Mouse (Mus musculus) lung, embryonic 14.5 days (tissue): ENCODE measurements at regions not wholly inside any gene's neighbourhood (a gene's known extent, or its start where the extent isn't known, plus 50 kb on each side); places are given as distances from the start of the nearest gene placed in this dataset.

Experiments used
- ATAC-seq: fragments of 200-750 bp; cut with Nextera tagmentation; 2 replicates; pipeline ENCODE4 v1.8.0; 2017; ENCODE audit warnings: mild to moderate bottlenecking, moderate TSS enrichment, moderate library complexity; ENCODE audit not compliant: insufficient read depth
- DNase-seq: peaks from one replicate; pipeline ENCODE4 v3.0.0-alpha.2; 2015
- H3K27ac ChIP-seq: fragments of 300-500 bp; sonication (generic); 2 replicates; pipeline ENCODE4 v1.5.1; 2014; ENCODE audit warnings: low read depth, mild to moderate bottlenecking, moderate library complexity
- H3K27me3 ChIP-seq: fragments of 300-500 bp; sonication (generic); 2 replicates; pipeline ENCODE4 v1.6.1; 2014; ENCODE audit warnings: low read length, control low read depth; ENCODE audit not compliant: insufficient read depth
- H3K36me3 ChIP-seq: fragments of 300-500 bp; sonication (generic); 2 replicates; pipeline ENCODE4 v1.6.1; 2014; ENCODE audit warnings: control low read depth; ENCODE audit not compliant: insufficient read depth
- H3K4me1 ChIP-seq: fragments of 300-500 bp; sonication (generic); 2 replicates; pipeline ENCODE4 v1.6.1; 2014; ENCODE audit warnings: antibody characterized with exemption, control low read depth; ENCODE audit not compliant: insufficient read depth
- H3K4me2 ChIP-seq: fragments of 300-500 bp; sonication (generic); 2 replicates; pipeline ENCODE4 v1.6.1; 2014; ENCODE audit warnings: mild to moderate bottlenecking
- H3K4me3 ChIP-seq: fragments of 300-500 bp; sonication (generic); 2 replicates; pipeline ENCODE4 v1.5.1; 2014; ENCODE audit warnings: low read depth, low read length
- H3K9ac ChIP-seq: fragments of 300-500 bp; sonication (generic); 2 replicates; pipeline ENCODE4 v1.6.1; 2014
- H3K9me3 ChIP-seq: fragments of 300-500 bp; sonication (generic); 2 replicates; pipeline ENCODE4 v1.6.1; 2016; ENCODE audit warnings: low read depth, low read length, control low read depth
- CTCF ChIP-seq: IDR thresholded peaks from 2 replicates; pipeline ENCODE4 v1.5.1; 2016; ENCODE audit warnings: antibody characterized with exemption, low read depth
- WGBS: fragments of 180-500 bp; shearing (Covaris S2); extraction: QIAGEN DNeasy Blood & Tissue Kit; methylation state at CpG from one replicate; pipeline ENCODE4 v1.1.7; 2014; 5-methylcytosine and 5-hydroxymethylcytosine counted together
- microRNA-seq: library from miRNA; unstranded; fragments of <30 nt; microRNA quantifications from one replicate; pipeline ENCODE4, GENCODE M21; 2016; ENCODE audit warnings: borderline number of aligned reads

DNA sequence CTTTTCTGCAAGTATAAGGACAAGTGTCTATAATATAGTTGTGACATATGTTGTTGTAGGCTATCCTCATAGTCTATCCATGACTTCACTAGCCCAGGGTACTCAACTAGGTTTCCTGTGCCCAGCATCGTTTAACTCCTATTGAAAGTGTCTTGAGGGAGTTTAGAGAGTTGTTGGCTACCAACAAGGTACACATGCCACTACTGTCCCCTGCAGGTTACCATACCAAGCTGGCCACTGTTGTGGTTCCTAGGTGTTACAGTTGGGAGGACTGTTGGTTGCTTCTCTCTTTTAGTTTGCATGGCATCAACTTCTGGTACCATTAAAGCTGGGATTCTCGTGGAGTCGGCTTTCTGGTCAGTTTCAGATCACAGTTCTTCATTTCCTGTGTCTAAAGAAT, 990.7 kb downstream of the Pdha2 start:
- DNase-seq, result no peak
- no peaks in the 10 kb centered on the region for H3K4me1 ChIP-seq
- no peak overlapping the region for H3K27ac ChIP-seq
- 75% methylated on average over 3 of the region's 3 CpGs for WGBS
- H3K9me3 ChIP-seq, result no peaks in the 10 kb centered on the region
- no peak for TF ChIP-seq CTCF
- H3K27me3 ChIP-seq, result no peaks in the 10 kb centered on the region
- no peaks in the 10 kb centered on the region for H3K36me3 ChIP-seq
- no peak overlapping the region for H3K9ac ChIP-seq
- no peak overlapping the region for H3K4me2 ChIP-seq
- ATAC-seq, result no peak
- no peak overlapping the region for H3K4me3 ChIP-seq

DNA sequence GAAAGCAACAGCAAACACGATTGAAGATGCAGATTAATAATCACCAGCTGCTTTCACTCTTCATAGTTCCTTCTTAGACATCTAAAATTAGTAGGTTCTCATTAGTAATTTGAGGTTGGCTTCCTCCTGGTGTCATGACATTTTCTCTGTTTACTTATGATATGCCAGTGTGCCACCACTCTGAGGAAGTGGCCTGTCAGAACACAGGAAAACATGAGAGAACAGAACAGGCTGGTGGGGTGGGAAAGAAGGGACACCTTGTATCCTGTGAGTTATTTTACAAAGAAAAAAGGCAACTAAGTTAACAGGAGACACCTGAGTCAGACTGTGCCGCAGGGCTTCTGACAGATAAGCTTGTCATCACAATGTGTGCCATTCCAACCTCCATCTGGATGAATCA, 981.4 kb downstream of the Pdha2 start:
- Histone ChIP-seq H3K9me3 (no peaks in the 10 kb centered on the region), H3K4me3 (no peak overlapping the region), H3K4me2 (no peak overlapping the region), H3K4me1 (no peaks in the 10 kb centered on the region), H3K36me3 (no peaks in the 10 kb centered on the region), H3K27me3 (no peaks in the 10 kb centered on the region), H3K27ac (no peak overlapping the region), H3K9ac (no peak overlapping the region)
- TF ChIP-seq CTCF, result no peak
- peak; percentile 17; the same call in 1 of the 2 replicates for ATAC-seq
- no peak for DNase-seq
- WGBS, result 35% methylated on average over 2 of the region's 2 CpGs

DNA sequence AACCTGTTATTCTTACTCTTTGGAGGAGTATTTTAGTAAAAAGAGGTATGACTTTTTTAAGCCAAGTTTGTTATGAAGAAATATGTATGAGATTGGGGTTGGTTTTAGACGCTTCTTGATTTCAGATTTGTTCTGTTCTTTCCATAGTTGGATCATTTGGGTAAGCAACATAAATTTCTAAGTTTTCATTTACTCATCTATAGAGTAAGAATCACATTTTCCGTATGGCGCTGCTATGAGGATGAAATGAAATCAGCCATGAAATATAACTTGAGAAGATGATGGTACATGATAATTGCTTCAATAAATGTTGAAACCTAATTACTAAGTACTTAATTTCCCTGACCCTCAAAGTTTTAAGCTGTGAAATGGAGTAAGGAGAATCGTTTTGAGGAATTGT, 979.0 kb downstream of the Pdha2 start:
- H3K27ac ChIP-seq, result no peak overlapping the region
- ATAC-seq (no peak), DNase-seq (no peak)
- H3K4me2 ChIP-seq, result no peak overlapping the region
- no peaks in the 10 kb centered on the region for H3K36me3 ChIP-seq
- no peak overlapping the region for H3K9ac ChIP-seq
- no peaks in the 10 kb centered on the region for H3K27me3 ChIP-seq
- no peaks in the 10 kb centered on the region for H3K9me3 ChIP-seq
- H3K4me1 ChIP-seq, result no peaks in the 10 kb centered on the region
- H3K4me3 ChIP-seq, result no peak overlapping the region
- no peak for TF ChIP-seq CTCF
- WGBS, result 78% methylated on average over 4 of the region's 4 CpGs

DNA sequence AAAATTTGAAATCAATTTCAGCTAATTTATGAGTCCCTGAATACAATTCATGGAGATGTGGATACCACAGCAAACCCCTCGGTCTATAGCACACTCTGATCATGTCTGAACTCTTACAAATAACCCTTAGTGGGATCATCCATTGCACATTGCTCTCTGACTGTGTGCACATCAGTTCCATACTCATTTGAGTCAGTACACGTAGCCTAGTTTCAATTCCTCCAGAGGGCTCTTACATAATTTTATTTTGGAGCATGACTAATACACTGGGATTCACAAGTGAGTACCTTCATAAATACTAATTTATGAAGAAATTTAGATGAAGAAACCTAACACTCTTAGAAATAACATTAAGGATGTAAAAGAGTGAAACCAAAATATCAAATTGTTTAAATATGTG, 978.3 kb downstream of the Pdha2 start:
- H3K4me2 ChIP-seq, result no peak overlapping the region
- H3K36me3 ChIP-seq, result no peaks in the 10 kb centered on the region
- H3K4me1 ChIP-seq, result no peaks in the 10 kb centered on the region
- H3K4me3 ChIP-seq, result no peak overlapping the region
- H3K27me3 ChIP-seq, result no peaks in the 10 kb centered on the region
- TF ChIP-seq CTCF, result no peak
- ATAC-seq (no peak), DNase-seq (no peak)
- H3K27ac ChIP-seq, result no peak overlapping the region
- H3K9me3 ChIP-seq, result no peaks in the 10 kb centered on the region
- WGBS, result 69% methylated on average over 2 of the region's 2 CpGs
- no peak overlapping the region for H3K9ac ChIP-seq

DNA sequence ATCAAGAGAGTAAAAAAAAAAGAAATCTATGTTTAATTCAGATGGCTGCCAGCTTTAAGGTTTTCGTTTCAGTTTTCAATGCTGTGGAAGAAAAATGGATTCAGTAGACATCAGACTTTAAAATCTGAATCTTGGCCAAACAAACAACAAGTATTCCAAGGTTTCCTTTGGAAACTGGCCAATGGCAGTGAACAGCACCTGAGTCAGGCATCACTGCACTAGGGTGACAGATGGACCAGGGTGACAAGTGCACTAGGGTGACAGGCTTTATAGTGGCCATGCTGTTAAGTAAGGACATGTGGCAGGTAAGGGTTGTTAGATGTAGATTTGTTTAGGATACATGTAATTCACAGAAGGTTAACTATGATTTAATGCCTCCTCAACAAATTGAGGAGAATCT, 972.9 kb downstream of the Pdha2 start:
- no peak overlapping the region for H3K4me3 ChIP-seq
- no peaks in the 10 kb centered on the region for H3K36me3 ChIP-seq
- ATAC-seq (no peak), DNase-seq (no peak)
- H3K27ac ChIP-seq, result no peak overlapping the region
- H3K27me3 ChIP-seq, result no peaks in the 10 kb centered on the region
- no peak overlapping the region for H3K9ac ChIP-seq
- no peak overlapping the region for H3K4me2 ChIP-seq
- TF ChIP-seq CTCF, result no peak
- WGBS, result 46% methylated on average over 1 of the region's 1 CpGs
- H3K9me3 ChIP-seq, result no peaks in the 10 kb centered on the region
- H3K4me1 ChIP-seq, result no peaks in the 10 kb centered on the region

Small RNA genes in the stretch of these regions (microRNA-seq; reads per million reads assigned to microRNA genes)
- gene Mir7j, result 79.9 reads per million, percentile 46 among the genes with 10 or more reads in this experiment
